Mouse (Mus musculus) kidney, embryonic 16.5 days (tissue): ENCODE data around the gene Chd3. TPM values are rescaled to one million over a fixed set of nuclear protein-coding genes. Genes with fewer than 3 reads are reported as not detected.

Source experiments
- ATAC-seq: fragments of 200-750 bp; cut with Nextera tagmentation; 2 replicates; pipeline ENCODE4 v1.8.0; 2017; ENCODE audit warnings: moderate TSS enrichment; ENCODE audit not compliant: low FRiP score, low TSS enrichment
- H3K27ac ChIP-seq: fragments of 300-500 bp; sonication (generic); 2 replicates; pipeline ENCODE4 v1.5.1; 2014; ENCODE audit warnings: low read length
- H3K27me3 ChIP-seq: fragments of 300-500 bp; sonication (generic); 2 replicates; pipeline ENCODE4 v1.6.1; 2014; ENCODE audit warnings: low read length, control low read depth, mixed read lengths; ENCODE audit not compliant: insufficient read depth
- H3K36me3 ChIP-seq: fragments of 300-500 bp; sonication (generic); 2 replicates; pipeline ENCODE4 v1.6.1; 2014; ENCODE audit warnings: low read length, control low read depth, mixed read lengths; ENCODE audit not compliant: insufficient read depth
- H3K4me1 ChIP-seq: fragments of 300-500 bp; sonication (generic); 2 replicates; pipeline ENCODE4 v1.6.1; 2014; ENCODE audit warnings: low read length, control low read depth, mixed read lengths; ENCODE audit not compliant: insufficient read depth
- H3K4me2 ChIP-seq: fragments of 300-500 bp; sonication (generic); replicated peaks from 2 replicates; pipeline ENCODE4 v1.6.1; 2014; ENCODE audit warnings: low read depth, low read length
- H3K4me3 ChIP-seq: fragments of 300-500 bp; sonication (generic); 2 replicates; pipeline ENCODE4 v1.5.1; 2014; ENCODE audit warnings: mild to moderate bottlenecking, low read length
- H3K9ac ChIP-seq: fragments of 300-500 bp; sonication (generic); replicated peaks from 2 replicates; pipeline ENCODE4 v1.6.1; 2014; ENCODE audit warnings: low read length
- H3K9me3 ChIP-seq: fragments of 300-500 bp; sonication (generic); 2 replicates; pipeline ENCODE4 v1.6.1; 2016; ENCODE audit warnings: low read length, control low read depth
- WGBS: fragments of 180-500 bp; shearing (Covaris S2); extraction: QIAGEN DNeasy Blood & Tissue Kit; methylation state at CpG from one replicate; pipeline ENCODE4 v1.1.7; 2014; 5-methylcytosine and 5-hydroxymethylcytosine counted together
- polyA plus RNA-seq: library from polyadenylated mRNA; unstranded; fragments of >200 nt; fragmentation: Nextera tagmentation; extraction: Ambion mirVana; gene quantifications from 2 replicates; pipeline ENCODE4 v1.2.1, GENCODE M21; 2015

Gene Chd3
- polyA plus RNA-seq, 1 experiment from 2014 or later: 58.6 TPM

- no peak overlapping the region for H3K9ac ChIP-seq
- H3K27ac ChIP-seq: no peak overlapping the region
- H3K4me1 ChIP-seq: peaks cover 45% of the 10 kb centered on the region
- H3K27me3 ChIP-seq: peaks cover 6% of the 10 kb centered on the region; the same call in 1 of the 2 replicates
- no peak overlapping the region for H3K4me2 ChIP-seq
- no peak for ATAC-seq
- no peaks in the 10 kb centered on the region for H3K9me3 ChIP-seq
- H3K36me3 ChIP-seq: no peaks in the 10 kb centered on the region
- WGBS: 66% methylated on average over 6 of the region's 6 CpGs
- no peak overlapping the region for H3K4me3 ChIP-seq
Measured at GRCm38 (mm10) chr11:69327648-69328047, 41.6 kb downstream of the Chd3 start.

DNA sequence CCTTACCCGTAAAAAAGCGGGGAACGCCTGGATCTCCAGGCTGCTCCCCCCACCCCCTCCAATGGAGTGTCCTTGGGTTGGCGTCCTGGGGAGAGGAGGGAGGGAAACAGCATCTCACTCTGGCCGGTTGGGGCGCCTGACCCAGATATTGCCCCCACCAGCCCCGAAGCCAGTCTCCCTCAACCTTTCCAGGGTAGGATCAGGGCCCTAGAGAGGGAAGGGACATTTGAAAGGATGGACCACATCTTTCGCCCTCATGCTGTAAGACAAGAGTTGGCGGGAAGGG is 42.1 kb downstream of the Chd3 start:
- WGBS: 16% methylated on average over 9 of the region's 9 CpGs
- Histone ChIP-seq H3K4me2 (peak overlapping the region; percentile 91), H3K4me3 (peak overlapping the region; percentile 53; the same call in 1 of the 2 replicates), H3K4me1 (peaks cover 45% of the 10 kb centered on the region), H3K9ac (no peak overlapping the region), H3K27ac (no peak overlapping the region), H3K36me3 (no peaks in the 10 kb centered on the region), H3K9me3 (no peaks in the 10 kb centered on the region), H3K27me3 (peaks cover 6% of the 10 kb centered on the region; the same call in 1 of the 2 replicates)
- ATAC-seq: no peak

GRCm38 (mm10) chr11:69326408-69327156 is 42.6 kb downstream of the Chd3 start:
- H3K4me1 ChIP-seq: peaks cover 46% of the 10 kb centered on the region
- no peaks in the 10 kb centered on the region for H3K9me3 ChIP-seq
- peaks cover 6% of the 10 kb centered on the region; the same call in 1 of the 2 replicates for H3K27me3 ChIP-seq
- peak overlapping the region; percentile 65 for H3K9ac ChIP-seq
- under 1% methylated on average over 45 of the region's 45 CpGs for WGBS
- ATAC-seq: no peak; the same call in 1 of the 2 replicates
- peak overlapping the region; percentile 53 for H3K4me3 ChIP-seq
- no peaks in the 10 kb centered on the region for H3K36me3 ChIP-seq
- no peak overlapping the region for H3K27ac ChIP-seq
- peak overlapping the region; percentile 91 for H3K4me2 ChIP-seq

- Histone ChIP-seq H3K9ac (peak within 1 kb of the TSS; percentile 65), H3K4me3 (peak within 1 kb of the TSS; percentile 53), H3K27me3 (peaks cover 6% of the 10 kb centered on the region; the same call in 1 of the 2 replicates), H3K27ac (peak within 1 kb of the TSS; percentile 3; the same call in 1 of the 2 replicates), H3K4me2 (peak within 1 kb of the TSS; percentile 91), H3K9me3 (no peaks in the 10 kb centered on the region), H3K36me3 (no peaks in the 10 kb centered on the region), H3K4me1 (peaks cover 40% of the 10 kb centered on the region)
- peak; percentile 66; the same call in 1 of the 2 replicates for ATAC-seq
- 11% methylated on average over 26 of the region's 26 CpGs for WGBS
Measured at GRCm38 (mm10) chr11:69325628-69326407, 43.4 kb downstream of the Chd3 start, which contains the start of gene Kcnab3. Gene Kcnab3, plus strand, starts transcription at chr11:69326258.

GRCm38 (mm10) chr11:69324749-69325148 is 44.5 kb downstream of the Chd3 start:
- WGBS: 74% methylated on average over 6 of the region's 6 CpGs
- H3K4me2 ChIP-seq: peak overlapping the region; percentile 94
- H3K36me3 ChIP-seq: peaks cover 9% of the 10 kb centered on the region; the same call in 1 of the 2 replicates
- H3K4me1 ChIP-seq: peaks cover 40% of the 10 kb centered on the region
- peak overlapping the region; percentile 80 for H3K9ac ChIP-seq
- peak overlapping the region; percentile 76 for H3K4me3 ChIP-seq
- peaks cover 6% of the 10 kb centered on the region; the same call in 1 of the 2 replicates for H3K27me3 ChIP-seq
- no peaks in the 10 kb centered on the region for H3K9me3 ChIP-seq
- ATAC-seq: no peak
- H3K27ac ChIP-seq: no peak overlapping the region

GRCm38 (mm10) chr11:69323667-69324111 is 45.5 kb downstream of the Chd3 start, which contains the start of the genes Cntrob and Trappc1:
Gene Cntrob, minus strand, starts transcription at chr11:69323775.
Gene Trappc1, plus strand, starts transcription at chr11:69323980.
- under 1% methylated on average over 30 of the region's 30 CpGs for WGBS
- Histone ChIP-seq H3K9ac (peak within 1 kb of the TSS; percentile 89), H3K4me1 (peaks cover 40% of the 10 kb centered on the region), H3K4me2 (peak within 1 kb of the TSS; percentile 94), H3K4me3 (peak within 1 kb of the TSS; percentile 76), H3K36me3 (peaks cover 16% of the 10 kb centered on the region), H3K9me3 (no peaks in the 10 kb centered on the region), H3K27me3 (peaks cover 6% of the 10 kb centered on the region; the same call in 1 of the 2 replicates), H3K27ac (peak within 1 kb of the TSS; percentile 88)
- peak; percentile 92 for ATAC-seq

DNA sequence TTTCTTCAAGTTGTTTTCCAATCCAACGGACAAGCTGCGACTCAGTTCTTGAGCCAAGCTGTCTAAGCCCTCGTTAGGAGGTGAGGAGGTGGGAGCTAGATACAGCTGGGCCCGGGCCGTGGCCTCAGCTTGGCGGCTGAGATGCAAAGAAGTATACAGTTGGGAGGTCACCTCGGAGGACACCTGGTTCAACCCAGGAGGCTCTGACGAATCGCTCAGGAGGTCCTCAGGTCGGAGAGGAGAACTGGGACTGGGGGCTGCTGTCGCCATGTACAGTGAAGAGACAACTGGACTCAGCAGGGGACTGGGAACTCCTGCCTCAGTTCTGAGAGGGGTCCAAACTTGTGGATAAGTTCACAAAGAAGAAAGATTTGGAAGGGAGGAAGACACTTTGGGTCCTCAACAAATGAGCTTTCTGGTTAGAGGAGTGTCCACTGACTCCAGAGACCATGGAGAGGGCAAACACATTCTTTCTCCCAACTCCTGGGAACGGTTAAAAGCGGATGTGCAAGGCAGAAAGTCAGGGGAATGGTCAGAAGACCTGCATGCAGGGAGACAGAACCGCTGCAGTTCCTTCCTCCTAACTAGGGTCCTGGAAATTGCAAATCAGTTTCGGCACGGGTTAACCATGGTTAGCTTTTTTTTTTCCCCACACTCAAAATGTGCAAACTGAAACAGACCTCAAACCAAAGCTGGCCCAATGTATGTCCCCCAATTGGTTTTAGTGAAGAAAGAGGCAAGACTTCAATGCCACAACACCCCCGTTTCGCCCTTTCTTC is 46.3 kb downstream of the Chd3 start:
- Histone ChIP-seq H3K27me3 (peaks cover under 1% of the 10 kb centered on the region; the same call in 1 of the 2 replicates), H3K4me1 (peaks cover 40% of the 10 kb centered on the region), H3K36me3 (peaks cover 23% of the 10 kb centered on the region), H3K9ac (peak overlapping the region; percentile 89), H3K9me3 (no peaks in the 10 kb centered on the region), H3K4me3 (peak overlapping the region; percentile 76), H3K4me2 (peak overlapping the region; percentile 94), H3K27ac (peak overlapping the region; percentile 88)
- 12% methylated on average over 18 of the region's 18 CpGs for WGBS
- ATAC-seq: no peak

DNA sequence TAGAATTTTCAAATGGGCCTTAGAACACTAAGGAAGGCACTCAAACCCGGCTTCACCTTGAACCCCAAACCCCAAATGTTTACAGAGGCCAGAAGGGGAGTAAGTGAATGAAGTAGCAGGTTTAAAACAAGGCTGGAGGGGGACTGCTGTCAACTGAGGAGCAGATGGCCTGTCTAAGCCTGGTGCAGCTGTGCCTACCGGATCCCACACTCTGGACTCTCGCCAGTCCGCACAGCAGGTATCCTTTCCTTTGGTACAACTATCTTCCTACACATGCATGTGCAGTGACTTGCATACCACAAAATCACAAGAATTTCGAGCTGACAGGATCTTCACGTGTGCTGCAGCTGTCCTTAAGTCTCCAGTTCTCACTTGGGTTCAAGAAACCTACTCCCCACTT is 47.2 kb downstream of the Chd3 start:
- no peaks in the 10 kb centered on the region for H3K9me3 ChIP-seq
- ATAC-seq: no peak
- H3K36me3 ChIP-seq: peaks cover 27% of the 10 kb centered on the region
- peak overlapping the region; percentile 76 for H3K4me3 ChIP-seq
- H3K27ac ChIP-seq: no peak overlapping the region
- peak overlapping the region; percentile 94 for H3K4me2 ChIP-seq
- H3K9ac ChIP-seq: peak overlapping the region; percentile 89; the same call in 1 of the 2 replicates
- H3K27me3 ChIP-seq: no peaks in the 10 kb centered on the region
- H3K4me1 ChIP-seq: peaks cover 39% of the 10 kb centered on the region
- WGBS: 65% methylated on average over 6 of the region's 6 CpGs

GRCm38 (mm10) chr11:69321580-69321979 is 47.6 kb downstream of the Chd3 start:
- no peaks in the 10 kb centered on the region for H3K27me3 ChIP-seq
- no peak overlapping the region; the same call in 1 of the 2 replicates for H3K4me2 ChIP-seq
- peaks cover 35% of the 10 kb centered on the region for H3K4me1 ChIP-seq
- H3K9ac ChIP-seq: no peak overlapping the region; the same call in 1 of the 2 replicates
- no peak overlapping the region for H3K27ac ChIP-seq
- H3K36me3 ChIP-seq: peaks cover 27% of the 10 kb centered on the region
- no peak overlapping the region; the same call in 1 of the 2 replicates for H3K4me3 ChIP-seq
- ATAC-seq: no peak
- WGBS: 87% methylated on average over 6 of the region's 6 CpGs
- no peaks in the 10 kb centered on the region for H3K9me3 ChIP-seq
